Mouse (Mus musculus): Measurements from ENCODE around the gene Aoah.

Aoah gene

GRCm38 (mm10) chr13:21082686-21083085 lies 288.8 kb downstream of the Aoah start:
- peak; percentile 24 to 37 for DNase-seq

Measured in kidney, postnatal 36 days (tissue).